Mouse (Mus musculus) MN1 (cell line): ENCODE data around the gene Gm6268.
A peak's percentile ranks its signal among the peaks of the same experiment; 100 is the strongest.

Experiments
- DNase-seq: peaks from one replicate; pipeline ENCODE4 v3.0.0-alpha.2; 2016; ENCODE audit warnings: low spot score

Gene Gm6268

GRCm38 (mm10) chrX:36400980-36401379 lies at the start of gene Gm6268:
Gene Gm6268 (plus strand): TSS chrX:36401280.
- no peak for DNase-seq

GRCm38 (mm10) chrX:36352446-36352845 lies 48.6 kb upstream of the Gm6268 start:
- DNase-seq: peak; percentile 7

DNA sequence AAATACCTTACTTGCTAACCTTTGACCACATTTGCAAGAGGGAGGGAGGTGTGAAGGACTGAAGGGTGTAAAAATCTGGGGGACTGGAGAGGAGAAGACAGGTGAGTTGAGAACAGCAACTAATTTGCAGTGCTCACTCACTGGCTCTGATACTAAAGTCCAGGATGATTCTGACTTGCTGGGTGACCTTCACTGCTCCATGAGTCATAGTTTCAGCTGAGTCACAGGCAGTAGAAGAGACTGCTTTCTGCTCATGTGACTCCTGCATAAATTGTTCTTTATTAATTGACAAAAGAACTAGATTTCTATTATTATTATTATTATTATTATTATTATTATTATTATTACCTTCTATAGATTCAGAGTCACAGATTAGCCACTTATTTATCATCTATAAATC lies 15.7 kb upstream of the Gm6268 start:
- DNase-seq: no peak

- peak; percentile 9 for DNase-seq
Observed at GRCm38 (mm10) chrX:36389971-36390370, 11.1 kb upstream of the Gm6268 start.

- DNase-seq: no peak
Observed at GRCm38 (mm10) chrX:36390503-36390902, 10.6 kb upstream of the Gm6268 start.

GRCm38 (mm10) chrX:36392672-36393071 lies 8.4 kb upstream of the Gm6268 start:
- no peak for DNase-seq

DNA sequence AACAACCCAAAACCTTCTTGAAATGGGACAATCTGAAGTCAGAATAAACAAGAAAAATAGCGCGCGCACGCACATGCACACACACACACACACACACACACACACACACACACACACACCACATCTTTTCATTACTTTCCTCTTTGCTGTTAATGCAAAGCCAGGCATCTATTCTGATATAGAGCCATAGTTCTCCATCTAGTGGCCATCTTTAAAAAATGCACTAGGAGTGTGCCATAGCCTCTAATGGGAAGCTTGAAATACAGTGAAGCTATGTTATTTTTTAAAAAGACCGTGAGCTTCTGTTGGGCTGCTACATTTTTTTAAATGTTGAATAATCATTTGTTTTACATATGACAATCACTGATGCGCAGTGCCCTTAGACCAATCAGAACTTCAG lies 7.8 kb upstream of the Gm6268 start:
- peak; percentile 34 for DNase-seq

DNA sequence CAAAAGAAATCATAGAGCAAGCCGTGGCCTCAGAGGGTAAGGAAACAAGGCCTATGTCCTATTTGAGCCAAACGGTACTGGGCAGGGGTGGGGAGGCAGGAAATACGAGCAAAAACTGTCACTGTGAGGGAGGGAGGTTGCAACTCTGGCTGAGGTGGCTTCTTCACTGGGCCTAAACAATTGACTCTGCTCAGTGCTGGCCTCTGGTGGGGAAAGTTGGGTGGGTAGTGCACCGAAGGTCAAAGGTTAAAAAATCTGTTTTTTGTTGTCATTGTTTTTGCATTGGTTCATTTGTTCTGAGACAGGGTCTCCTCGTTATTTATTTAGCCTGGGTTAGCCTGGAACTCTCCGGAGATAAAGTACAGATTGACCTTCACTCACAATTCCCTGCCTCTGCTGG lies 1.2 kb downstream of the Gm6268 start:
- no peak for DNase-seq

GRCm38 (mm10) chrX:36419153-36419552 lies 18.1 kb downstream of the Gm6268 start:
- DNase-seq: no peak

- DNase-seq: no peak
Observed at GRCm38 (mm10) chrX:36434993-36435392, 33.9 kb downstream of the Gm6268 start.

- DNase-seq: no peak
Observed at GRCm38 (mm10) chrX:36437932-36438331, 36.9 kb downstream of the Gm6268 start.
